Mouse (Mus musculus) ES-Bruce4 (cell line): ENCODE measurements around the gene Umps.

Source experiments
- CTCF ChIP-seq: IDR thresholded peaks from one replicate; pipeline ENCODE4 v1.8.1; 2011; ENCODE audit warnings: low read depth, low read length
- EP300 ChIP-seq: IDR thresholded peaks from 2 replicates; pipeline ENCODE4 v1.6.1; 2011; ENCODE audit warnings: low read depth, low read length; ENCODE audit not compliant: insufficient read depth

- no peak for TF ChIP-seq CTCF
- no peak for TF ChIP-seq EP300
Observed at GRCm38 (mm10) chr16:33923001-33923316, 43.9 kb downstream of the Umps start.
